Mouse (Mus musculus): Measurements from ENCODE around the gene Hikeshi. TPM values are rescaled to one million over a fixed set of nuclear protein-coding genes. Genes with fewer than 3 reads are reported as not detected.

Gene Hikeshi
- polyA plus RNA-seq, 1 experiment from 2014 or later: 157 TPM

GRCm38 (mm10) chr7:89907950-89908349 is 33.1 kb downstream of the Hikeshi start:
- ATAC-seq (ENCODE audit: low FRiP score): peak; percentile 40
- H3K27me3 ChIP-seq (ENCODE audit: control insufficient read depth, insufficient read depth, low read length): no peaks in the 10 kb centered on the region
- no peaks in the 10 kb centered on the region for H3K36me3 ChIP-seq (ENCODE audit: control insufficient read depth, insufficient read depth, low read length)
- H3K9ac ChIP-seq (ENCODE audit: low read depth, low read length): no peak overlapping the region
- DNase-seq (ENCODE audit: low spot score): peak; percentile 87
- H3K9me3 ChIP-seq (ENCODE audit: control insufficient read depth, low read length): no peaks in the 10 kb centered on the region
- WGBS: 20% methylated on average over 8 of the region's 8 CpGs
- no peak overlapping the region for H3K4me2 ChIP-seq (replicated peaks; ENCODE audit: low read depth, low read length)
- no peak overlapping the region for H3K4me3 ChIP-seq (ENCODE audit: low read depth, low read length)
- H3K27ac ChIP-seq (ENCODE audit: low read depth, low read length): no peak overlapping the region
- H3K4me1 ChIP-seq (replicated peaks; ENCODE audit: control insufficient read depth, insufficient read depth, low read length): no peaks in the 10 kb centered on the region

GRCm38 (mm10) chr7:89903442-89904343 is 37.3 kb downstream of the Hikeshi start, which contains the start of gene Ccdc81:
TSS of gene Ccdc81 (minus strand) at chr7:89903629.
- Histone ChIP-seq H3K9ac (ENCODE audit: low read depth, low read length) (0 out of 2 replicates have a peak within 1 kb of the TSS, but pooled peaks have one; percentile 15), H3K27ac (ENCODE audit: low read depth, low read length) (no peak within 1 kb of the TSS), H3K9me3 (ENCODE audit: control insufficient read depth, low read length) (no peaks in the 10 kb centered on the region), H3K4me2 (replicated peaks; ENCODE audit: low read depth, low read length) (peak within 1 kb of the TSS; percentile 11; the same call in 1 of the 2 replicates), H3K4me1 (replicated peaks; ENCODE audit: control insufficient read depth, insufficient read depth, low read length) (no peaks in the 10 kb centered on the region), H3K4me3 (ENCODE audit: low read depth, low read length) (no peak within 1 kb of the TSS), H3K36me3 (ENCODE audit: control insufficient read depth, insufficient read depth, low read length) (no peaks in the 10 kb centered on the region), H3K27me3 (ENCODE audit: control insufficient read depth, insufficient read depth, low read length) (no peaks in the 10 kb centered on the region)
- DNase-seq (ENCODE audit: low spot score) (peak; percentile 49), ATAC-seq (ENCODE audit: low FRiP score) (peak; percentile 83)
- WGBS: 33% methylated on average over 22 of the region's 22 CpGs

GRCm38 (mm10) chr7:89903007-89903406 is 38.0 kb downstream of the Hikeshi start:
- WGBS: 84% methylated on average over 8 of the region's 8 CpGs
- no peaks in the 10 kb centered on the region for H3K27me3 ChIP-seq (ENCODE audit: control insufficient read depth, insufficient read depth, low read length)
- no peaks in the 10 kb centered on the region for H3K4me1 ChIP-seq (replicated peaks; ENCODE audit: control insufficient read depth, insufficient read depth, low read length)
- 0 out of 2 replicates have a peak, but pooled peaks have one; percentile 21 for ATAC-seq (ENCODE audit: low FRiP score)
- no peaks in the 10 kb centered on the region for H3K9me3 ChIP-seq (ENCODE audit: control insufficient read depth, low read length)
- no peak overlapping the region for H3K4me2 ChIP-seq (replicated peaks; ENCODE audit: low read depth, low read length)
- H3K27ac ChIP-seq (ENCODE audit: low read depth, low read length): no peak overlapping the region
- no peak for DNase-seq (ENCODE audit: low spot score)
- no peak overlapping the region for H3K9ac ChIP-seq (ENCODE audit: low read depth, low read length)
- H3K4me3 ChIP-seq (ENCODE audit: low read depth, low read length): no peak overlapping the region
- no peaks in the 10 kb centered on the region for H3K36me3 ChIP-seq (ENCODE audit: control insufficient read depth, insufficient read depth, low read length)

- no peaks in the 10 kb centered on the region for H3K4me1 ChIP-seq (replicated peaks; ENCODE audit: control insufficient read depth, insufficient read depth, low read length)
- DNase-seq (ENCODE audit: low spot score) (peak; percentile 44), ATAC-seq (ENCODE audit: low FRiP score) (no peak)
- no peak overlapping the region for H3K4me3 ChIP-seq (ENCODE audit: low read depth, low read length)
- no peak overlapping the region for H3K9ac ChIP-seq (ENCODE audit: low read depth, low read length)
- H3K36me3 ChIP-seq (ENCODE audit: control insufficient read depth, insufficient read depth, low read length): no peaks in the 10 kb centered on the region
- no peaks in the 10 kb centered on the region for H3K27me3 ChIP-seq (ENCODE audit: control insufficient read depth, insufficient read depth, low read length)
- no peaks in the 10 kb centered on the region for H3K9me3 ChIP-seq (ENCODE audit: control insufficient read depth, low read length)
- 35% methylated on average over 4 of the region's 4 CpGs for WGBS
- H3K4me2 ChIP-seq (replicated peaks; ENCODE audit: low read depth, low read length): no peak overlapping the region
- no peak overlapping the region for H3K27ac ChIP-seq (ENCODE audit: low read depth, low read length)
Measured at GRCm38 (mm10) chr7:89891856-89892255, 49.1 kb downstream of the Hikeshi start.

- no peak for DNase-seq (ENCODE audit: low spot score)
- Histone ChIP-seq H3K4me2 (replicated peaks; ENCODE audit: low read depth, low read length) (no peak overlapping the region), H3K36me3 (ENCODE audit: control insufficient read depth, insufficient read depth, low read length) (no peaks in the 10 kb centered on the region), H3K27ac (ENCODE audit: low read depth, low read length) (no peak overlapping the region), H3K4me1 (replicated peaks; ENCODE audit: control insufficient read depth, insufficient read depth, low read length) (no peaks in the 10 kb centered on the region), H3K9ac (ENCODE audit: low read depth, low read length) (no peak overlapping the region), H3K27me3 (ENCODE audit: control insufficient read depth, insufficient read depth, low read length) (no peaks in the 10 kb centered on the region), H3K9me3 (ENCODE audit: control insufficient read depth, low read length) (no peaks in the 10 kb centered on the region), H3K4me3 (ENCODE audit: low read depth, low read length) (no peak overlapping the region)
- no peak for ATAC-seq (ENCODE audit: low FRiP score)
- 83% methylated on average over 5 of the region's 5 CpGs for WGBS
Measured at GRCm38 (mm10) chr7:89891412-89891811, 49.6 kb downstream of the Hikeshi start.

GRCm38 (mm10) chr7:89884551-89884950 is 56.5 kb downstream of the Hikeshi start:
- H3K9ac ChIP-seq (ENCODE audit: low read depth, low read length): no peak overlapping the region
- 82% methylated on average over 3 of the region's 3 CpGs for WGBS

GRCm38 (mm10) chr7:89879686-89880085 is 61.3 kb downstream of the Hikeshi start:
- no peaks in the 10 kb centered on the region for H3K36me3 ChIP-seq (ENCODE audit: control insufficient read depth, insufficient read depth, low read length)
- no peaks in the 10 kb centered on the region for H3K4me1 ChIP-seq (replicated peaks; ENCODE audit: control insufficient read depth, insufficient read depth, low read length)
- no peak for ATAC-seq (ENCODE audit: low FRiP score)
- no peaks in the 10 kb centered on the region for H3K9me3 ChIP-seq (ENCODE audit: control insufficient read depth, low read length)
- H3K27me3 ChIP-seq (ENCODE audit: control insufficient read depth, insufficient read depth, low read length): no peaks in the 10 kb centered on the region
- H3K4me3 ChIP-seq (ENCODE audit: low read depth, low read length): no peak overlapping the region
- no peak overlapping the region for H3K4me2 ChIP-seq (replicated peaks; ENCODE audit: low read depth, low read length)
- H3K27ac ChIP-seq (ENCODE audit: low read depth, low read length): no peak overlapping the region
- 85% methylated on average over 1 of the region's 1 CpGs for WGBS
- DNase-seq (ENCODE audit: low spot score): no peak
- H3K9ac ChIP-seq (ENCODE audit: low read depth, low read length): no peak overlapping the region

More at GRCm38 (mm10) chr7:89884551-89884950, 56.5 kb downstream of the Hikeshi start:
- Histone ChIP-seq H3K36me3 (ENCODE audit: control insufficient read depth, insufficient read depth, low read length) (no peaks in the 10 kb centered on the region), H3K4me2 (replicated peaks; ENCODE audit: low read depth, low read length) (no peak overlapping the region), H3K9me3 (ENCODE audit: control insufficient read depth, low read length) (no peaks in the 10 kb centered on the region), H3K27ac (ENCODE audit: low read depth, low read length) (no peak overlapping the region), H3K4me1 (replicated peaks; ENCODE audit: control insufficient read depth, insufficient read depth, low read length) (no peaks in the 10 kb centered on the region), H3K27me3 (ENCODE audit: control insufficient read depth, insufficient read depth, low read length) (no peaks in the 10 kb centered on the region), H3K4me3 (ENCODE audit: low read depth, low read length) (no peak overlapping the region)
- no peak for DNase-seq (ENCODE audit: low spot score)
- no peak for ATAC-seq (ENCODE audit: low FRiP score)

Measured in hindbrain, embryonic 11.5 days (tissue).